Comparison of ENCODE assay signal across 21 mouse cellular contexts in genomic region chr4:126482951-126483350, GRCm38 (mm10).
"Had no signal": no experiment of that assay in that cellular context is flagged by ENCODE, and none has a peak within 500 bp of the region (broad histone marks: within the 10 kb centered on the region; RNA-seq: fewer than 3 reads in every experiment).

No protein-coding gene starts in this region.

- H3K27ac ChIP-seq: liver, embryonic 14.5 days; lung, embryonic 15.5 days; midbrain, embryonic 10.5 days; midbrain, embryonic 13.5 days; neural tube, embryonic 13.5 days; stomach, embryonic 15.5 days had no signal

- H3K4me3 ChIP-seq: lung, embryonic 15.5 days; megakaryocyte, embryonic 14.5 days; midbrain, embryonic 10.5 days; midbrain, embryonic 13.5 days; myocyte; neural tube, embryonic 13.5 days; stomach, embryonic 15.5 days had no signal

- H3K4me2 ChIP-seq: lung, embryonic 15.5 days; midbrain, embryonic 13.5 days; neural tube, embryonic 13.5 days; stomach, embryonic 15.5 days had no signal

- H3K36me3 ChIP-seq: lung, embryonic 15.5 days; midbrain, embryonic 10.5 days; midbrain, embryonic 13.5 days; neural tube, embryonic 13.5 days; stomach, embryonic 15.5 days had no signal

- H3K9ac ChIP-seq: liver, embryonic 14.5 days; lung, embryonic 15.5 days; midbrain, embryonic 13.5 days; neural tube, embryonic 13.5 days; stomach, embryonic 15.5 days had no signal

- H3K9me3 ChIP-seq: lung, embryonic 15.5 days; megakaryocyte, embryonic 14.5 days; midbrain, embryonic 10.5 days; midbrain, embryonic 13.5 days; neural tube, embryonic 13.5 days; stomach, embryonic 15.5 days had no signal

- ATAC-seq: midbrain, embryonic 13.5 days; midbrain, embryonic 16.5 days had no signal

- H3K4me1 ChIP-seq: lung, embryonic 15.5 days; midbrain, embryonic 10.5 days; midbrain, embryonic 13.5 days; neural tube, embryonic 13.5 days; stomach, embryonic 15.5 days had no signal

- DNase-seq: kidney, adult 11 months; kidney, adult 9 months; kidney, postnatal 14 days; kidney, postnatal 4 days; lung, adult 18-20 months; lung, postnatal 10 days; lung, postnatal 36 days; right cerebral cortex, adult 18-20 months; right cerebral cortex, postnatal 14 days; right cerebral cortex, postnatal 4 days; spleen, adult 18-20 months; thymus, postnatal 25 days had no signal

- H3K27me3 ChIP-seq: lung, embryonic 15.5 days; midbrain, embryonic 13.5 days; neural tube, embryonic 13.5 days; stomach, embryonic 15.5 days had no signal
